Mouse (Mus musculus) cerebellum, adult 2 months (tissue): ENCODE results near the gene Pdia5.

Experiments used
- CTCF ChIP-seq: fragments of 200-500 bp; IDR thresholded peaks from 2 replicates; pipeline ENCODE4 v1.5.1; 2011; ENCODE audit warnings: low read depth, mild to moderate bottlenecking, control low read depth, low read length, moderate library complexity, borderline replicate concordance; ENCODE audit not compliant: insufficient read depth
- POLR2A ChIP-seq: fragments of 200-500 bp; IDR thresholded peaks from 2 replicates; pipeline ENCODE4 v1.6.1; 2011; ENCODE audit warnings: low read length, control low read depth, borderline replicate concordance; ENCODE audit not compliant: insufficient read depth

DNA sequence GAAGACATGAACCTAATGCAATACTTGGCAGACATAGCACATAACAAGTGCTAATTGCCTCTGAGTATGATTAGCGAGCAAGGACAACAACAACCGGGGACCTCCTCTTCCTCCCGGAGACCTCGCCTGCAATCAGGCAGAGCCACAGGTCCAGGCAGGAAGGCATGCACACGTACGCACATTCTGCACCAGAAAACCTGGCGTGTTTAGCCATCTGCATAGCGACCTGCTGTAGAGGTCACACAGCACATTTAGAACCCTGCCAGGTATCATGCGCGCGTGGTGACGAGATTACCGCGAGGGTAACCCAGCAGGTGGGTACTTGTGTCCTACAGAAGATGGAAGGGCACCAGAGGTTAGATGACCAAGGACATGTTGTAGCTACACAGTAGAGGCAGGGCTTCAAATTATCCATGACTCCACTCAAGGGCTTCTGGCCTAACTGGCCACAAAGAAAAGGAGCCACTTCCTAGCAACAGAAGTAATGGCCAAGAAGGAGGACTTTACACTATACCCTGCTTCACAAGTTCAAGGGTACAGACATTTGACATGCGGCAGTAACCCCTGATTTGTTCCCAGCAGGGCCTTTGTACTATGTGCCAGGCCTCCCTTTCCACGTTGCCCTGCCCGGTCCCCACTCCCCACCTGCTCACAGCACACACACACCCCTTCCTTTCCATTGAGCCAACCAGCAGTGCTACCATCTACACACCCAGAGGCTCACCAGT lies 18.7 kb downstream of the Pdia5 start:
- TF ChIP-seq POLR2A (no peak), CTCF (no peak)
